Mouse (Mus musculus) kidney, postnatal 14 days (tissue): ENCODE results near the gene Olfr695.
"Not testable (repeated sequence)": the region's sequence is repeated elsewhere in the genome, so short reads cannot be mapped to it uniquely, and the experiment has no call there.

Source experiments
- DNase-seq: peaks from one replicate; pipeline ENCODE4 v3.0.0; 2022; ENCODE audit warnings: mixed read lengths

Gene Olfr695

GRCm38 (mm10) chr7:106716296-106716695 is at the start of gene Olfr695:
Gene Olfr695 (minus strand): TSS chr7:106716396.
- no peak for DNase-seq

- not testable (repeated sequence) for DNase-seq
These were observed 44.8 kb upstream of the Olfr695 start for GRCm38 (mm10) chr7:106761008-106761407.

GRCm38 (mm10) chr7:106758800-106759199 is 42.6 kb upstream of the Olfr695 start:
- DNase-seq: no peak

- no peak for DNase-seq
These were observed 39.1 kb upstream of the Olfr695 start, which contains the start of gene Olfr698 for GRCm38 (mm10) chr7:106755297-106755696. Gene Olfr698 (minus strand): TSS chr7:106755397.

- no peak for DNase-seq
These were observed 29.6 kb upstream of the Olfr695 start for GRCm38 (mm10) chr7:106745811-106746210.

- no peak for DNase-seq
These were observed 26.1 kb upstream of the Olfr695 start, which contains the start of gene Olfr697 for GRCm38 (mm10) chr7:106742343-106742742. Gene Olfr697 (minus strand): TSS chr7:106742443.

- DNase-seq: no peak
These were observed 20.8 kb upstream of the Olfr695 start for GRCm38 (mm10) chr7:106737028-106737427.

GRCm38 (mm10) chr7:106733717-106734116 is 17.5 kb upstream of the Olfr695 start:
- DNase-seq: no peak

GRCm38 (mm10) chr7:106725654-106726053 is 9.5 kb upstream of the Olfr695 start:
- DNase-seq: not testable (repeated sequence)

- no peak for DNase-seq
These were observed 4.7 kb downstream of the Olfr695 start for GRCm38 (mm10) chr7:106711463-106711862.

- not testable (repeated sequence) for DNase-seq
These were observed 8.5 kb downstream of the Olfr695 start for GRCm38 (mm10) chr7:106707705-106708104.

- DNase-seq: no peak
These were observed 19.3 kb downstream of the Olfr695 start for GRCm38 (mm10) chr7:106696891-106697290.

- no peak for DNase-seq
These were observed 23.2 kb downstream of the Olfr695 start for GRCm38 (mm10) chr7:106692976-106693375.

- no peak for DNase-seq
These were observed 24.5 kb downstream of the Olfr695 start, which contains the start of gene Olfr694 for GRCm38 (mm10) chr7:106691714-106692113. Gene Olfr694 (minus strand): TSS chr7:106691814.

- DNase-seq: no peak
These were observed 30.8 kb downstream of the Olfr695 start for GRCm38 (mm10) chr7:106685382-106685781.

- DNase-seq: no peak
These were observed 35.7 kb downstream of the Olfr695 start, which contains the start of gene Olfr693 for GRCm38 (mm10) chr7:106680484-106680883. Gene Olfr693 (minus strand): TSS chr7:106680584.
